In the genomic region with DNA sequence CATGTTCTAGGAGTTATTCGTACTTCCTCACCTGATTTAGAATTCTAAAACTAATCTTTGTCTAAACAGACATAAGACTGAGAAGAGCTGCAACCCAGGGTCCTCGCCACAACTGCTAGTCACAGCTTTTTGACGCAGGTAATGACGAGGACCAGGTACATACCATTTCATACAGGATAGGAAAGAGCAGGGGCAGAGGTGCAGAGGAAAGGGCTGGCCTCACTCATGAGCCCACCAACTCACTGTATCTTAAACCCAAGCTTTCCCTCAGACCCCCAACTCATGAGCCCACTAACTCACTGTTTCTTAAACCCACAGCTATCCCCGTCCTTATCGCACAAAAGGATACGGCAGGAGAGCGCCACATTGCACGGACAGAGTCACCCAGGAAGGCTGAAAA, we compare ENCODE assay signal across 24 mouse cellular contexts. TPM values are rescaled to one million over a fixed set of nuclear protein-coding genes. Genes with fewer than 3 reads are reported as not detected.
"Had no signal": no experiment of that assay in that cellular context is flagged by ENCODE, and none has a peak within 500 bp of the region (broad histone marks: within the 10 kb centered on the region; RNA-seq: fewer than 3 reads in every experiment).

No protein-coding gene starts in this region.

- H3K9me3 ChIP-seq: neural tube, embryonic 12.5 days; neural tube, embryonic 13.5 days; neural tube, embryonic 15.5 days; stomach, embryonic 15.5 days had no signal

- H3K9ac ChIP-seq: neural tube, embryonic 12.5 days; neural tube, embryonic 13.5 days; neural tube, embryonic 15.5 days; stomach, embryonic 15.5 days had no signal

- H3K27me3 ChIP-seq: neural tube, embryonic 12.5 days; neural tube, embryonic 13.5 days; neural tube, embryonic 15.5 days; stomach, embryonic 15.5 days had no signal

- H3K27ac ChIP-seq: neural tube, embryonic 12.5 days; neural tube, embryonic 13.5 days; neural tube, embryonic 15.5 days; stomach, embryonic 15.5 days; stomach, postnatal 0 days had no signal

- H3K4me2 ChIP-seq: neural tube, embryonic 12.5 days; neural tube, embryonic 13.5 days; neural tube, embryonic 15.5 days; stomach, embryonic 15.5 days had no signal

- H3K4me1 ChIP-seq: neural tube, embryonic 12.5 days; neural tube, embryonic 13.5 days; neural tube, embryonic 15.5 days; stomach, embryonic 15.5 days had no signal

- H3K4me3 ChIP-seq: neural tube, embryonic 12.5 days; neural tube, embryonic 13.5 days; neural tube, embryonic 15.5 days; stomach, embryonic 15.5 days had no signal

- DNase-seq: retina, postnatal 1 day; right cerebral cortex, adult 18-20 months; right cerebral cortex, postnatal 14 days; right cerebral cortex, postnatal 25 days; right cerebral cortex, postnatal 4 days; spleen, adult 18-20 months; thymus, adult 18-20 months; thymus, adult 2 months; thymus, postnatal 14 days; thymus, postnatal 25 days; thymus, postnatal 36 days; thymus, postnatal 4 days had no signal

RNA-seq across cellular contexts. Expression of gene Htr5a, which starts 58.6 kb away (rescaled TPM):
- total RNA-seq: neutrophil, adult 5-6 weeks had no signal
- polyA plus RNA-seq: small intestine, adult 2 months; spleen, adult 2 months; stomach, embryonic 14.5 days; stomach, embryonic 15.5 days; stomach, postnatal 0 days; testis, adult 2 months; thymus, adult 2 months; thymus, postnatal 0 days; urinary bladder, adult 2 months had no signal
